Mouse (Mus musculus): ENCODE measurements at regions not wholly inside any gene's neighbourhood (a gene's known extent, or its start where the extent isn't known, plus 50 kb on each side); places are given as distances from the start of the nearest gene placed in this dataset.

GRCm38 (mm10) chr1:57600951-57601350, 173.0 kb upstream of the Spats2l start:
- Histone ChIP-seq H3K4me1 (ENCODE audit: control insufficient read depth in 1 of 2, insufficient read depth in 2 of 2) (no peaks in the 10 kb centered on the region), H3K4me2 (ENCODE audit: insufficient read depth, low read depth, poor library complexity, severe bottlenecking) (no peak overlapping the region), H3K79me2 (replicated peaks; ENCODE audit: control insufficient read depth, extremely low read depth, insufficient read depth, poor library complexity, severe bottlenecking) (no peaks in the 10 kb centered on the region), H3K4me3 (replicated peaks in 1 of 3; ENCODE audit: low read depth in 2 of 3, low read length in 2 of 3, poor library complexity in 1 of 3) (no peak overlapping the region), H3K9ac (ENCODE audit: insufficient read depth, low read depth) (no peak overlapping the region), H3K9me3 (replicated peaks; ENCODE audit: low read length) (no peaks in the 10 kb centered on the region), H3K27me3 (replicated peaks) (no peaks in the 10 kb centered on the region), H3K27ac (ENCODE audit: insufficient read depth, low read depth) (no peak overlapping the region), H3K36me3 (replicated peaks in 1 of 2; ENCODE audit: control insufficient read depth in 1 of 2, insufficient read depth in 1 of 2, low read length in 1 of 2) (no peaks in the 10 kb centered on the region)
- dilution Hi-C loops (cut with MboI; ENCODE audit: extremely low pct_ligation_motif_present, extremely low pct_unique_long_range_greater_than_20kb, low sequenced_read_pairs), result no loop called here
- in situ Hi-C loops (cut with MboI; ENCODE audit: low pct_ligation_motif_present, low pct_unique_long_range_greater_than_20kb, low sequenced_read_pairs), result no loop called here
- TF ChIP-seq POLR2AphosphoS2 (IDR thresholded peaks at IDR 0.05; ENCODE audit: low read depth, low read length) (no peak), ZC3H11A (IDR thresholded peaks at IDR 0.05; ENCODE audit: low read depth, low read length) (no peak), MEF2A (IDR thresholded peaks at IDR 0.05; ENCODE audit: borderline replicate concordance, low read depth, low read length) (no peak), CTCF (conservative IDR thresholded peaks at IDR 0.05 in 1 of 2, IDR thresholded peaks at IDR 0.05 in 1 of 2; ENCODE audit: low read depth in 2 of 2, low read length in 2 of 2) (no peak), SIN3A (IDR thresholded peaks at IDR 0.05; ENCODE audit: low read length) (no peak), ZNF384 (IDR thresholded peaks at IDR 0.05; ENCODE audit: low read depth, low read length) (no peak), JUND (conservative IDR thresholded peaks at IDR 0.05; ENCODE audit: low read depth, low read length) (no peak), MAX (IDR thresholded peaks at IDR 0.05; ENCODE audit: low read length) (no peak), MAFK (IDR thresholded peaks at IDR 0.05; ENCODE audit: insufficient replicate concordance, low read length) (no peak), USF2 (conservative IDR thresholded peaks at IDR 0.05; ENCODE audit: low read depth, low read length) (no peak), IRF4 (IDR thresholded peaks at IDR 0.05; ENCODE audit: low read depth, low read length) (no peak), EP300 (IDR thresholded peaks at IDR 0.05; ENCODE audit: low read length) (no peak), TBP (conservative IDR thresholded peaks at IDR 0.05; ENCODE audit: low read depth, low read length) (no peak), MAZ (IDR thresholded peaks at IDR 0.05; ENCODE audit: low read depth, low read length) (no peak), PAX5 (IDR thresholded peaks at IDR 0.05; ENCODE audit: low read length) (no peak), ELF1 (IDR thresholded peaks at IDR 0.05; ENCODE audit: low read depth, low read length) (no peak), E2F4 (IDR thresholded peaks at IDR 0.05; ENCODE audit: insufficient replicate concordance, low read depth, low read length) (no peak), TCF12 (IDR thresholded peaks at IDR 0.05; ENCODE audit: low read depth, low read length) (no peak)
- DNase-seq (ENCODE audit: extremely low read depth), result no peak

- H3K27me3 ChIP-seq (replicated peaks), result no peaks in the 10 kb centered on the region
- dilution Hi-C loops (cut with MboI; ENCODE audit: extremely low pct_ligation_motif_present, extremely low pct_unique_long_range_greater_than_20kb, low sequenced_read_pairs) (no loop called here), in situ Hi-C loops (cut with MboI; ENCODE audit: low pct_ligation_motif_present, low pct_unique_long_range_greater_than_20kb, low sequenced_read_pairs) (no loop called here)
- TF ChIP-seq MXI1 (IDR thresholded peaks at IDR 0.05; ENCODE audit: low read depth, low read length), result no peak
- TF ChIP-seq E2F4 (IDR thresholded peaks at IDR 0.05; ENCODE audit: insufficient replicate concordance, low read depth, low read length), result no peak
- TF ChIP-seq MAX (IDR thresholded peaks at IDR 0.05; ENCODE audit: low read length), result no peak
- TF ChIP-seq USF1 (IDR thresholded peaks at IDR 0.05; ENCODE audit: low read depth, low read length), result no peak
- H3K4me2 ChIP-seq (ENCODE audit: insufficient read depth, low read depth, poor library complexity, severe bottlenecking), result no peak overlapping the region
- DNase-seq (ENCODE audit: extremely low read depth), result no peak
- peaks cover 5% of the 10 kb centered on the region in 2 experiments; a peak in 3 of 4 replicates for H3K4me1 ChIP-seq (ENCODE audit: control insufficient read depth in 1 of 2, insufficient read depth in 2 of 2)
- H3K79me2 ChIP-seq (replicated peaks; ENCODE audit: control insufficient read depth, extremely low read depth, insufficient read depth, poor library complexity, severe bottlenecking), result no peaks in the 10 kb centered on the region
- H3K9me3 ChIP-seq (replicated peaks; ENCODE audit: low read length), result no peaks in the 10 kb centered on the region
- no peak overlapping the region for H3K27ac ChIP-seq (ENCODE audit: insufficient read depth, low read depth)
- H3K9ac ChIP-seq (ENCODE audit: insufficient read depth, low read depth), result no peak overlapping the region
- H3K4me3 ChIP-seq (replicated peaks in 1 of 3; ENCODE audit: low read depth in 2 of 3, low read length in 2 of 3, poor library complexity in 1 of 3), result no peak overlapping the region
- H3K36me3 ChIP-seq (replicated peaks in 1 of 2; ENCODE audit: control insufficient read depth in 1 of 2, insufficient read depth in 1 of 2, low read length in 1 of 2), result no peaks in the 10 kb centered on the region
These were observed 168.4 kb upstream of the Spats2l start for GRCm38 (mm10) chr1:57605525-57605924.

Measured in CH12.LX (cell line).